Mouse (Mus musculus) 416B (cell line): ENCODE data around the gene Zfp975.
"Not testable (repeated sequence)": the region's sequence is repeated elsewhere in the genome, so short reads cannot be mapped to it uniquely, and the experiment has no call there.

Experiments
- DNase-seq: peaks from one replicate; pipeline ENCODE4 v3.0.0; 2011; ENCODE audit warnings: low read depth

The Zfp975 gene

GRCm38 (mm10) chr7:42692362-42693158 lies at the start of gene Zfp975:
Gene Zfp975, minus strand, starts transcription at chr7:42692742.
- DNase-seq = peak; percentile 87

- no peak for DNase-seq
These were observed 46.1 kb upstream of the Zfp975 start for GRCm38 (mm10) chr7:42738536-42739210.

- not testable (repeated sequence) for DNase-seq
These were observed 34.4 kb upstream of the Zfp975 start, which contains the start of gene Gm17067 for GRCm38 (mm10) chr7:42726917-42727316. Gene Gm17067, minus strand, starts transcription at chr7:42727017.

- DNase-seq = peak; percentile 1
These were observed 709 bp upstream of the Zfp975 start for GRCm38 (mm10) chr7:42693251-42693650.

- not testable (repeated sequence) for DNase-seq
These were observed 12.5 kb downstream of the Zfp975 start for GRCm38 (mm10) chr7:42680081-42680480.

GRCm38 (mm10) chr7:42679646-42680045 lies 12.9 kb downstream of the Zfp975 start:
- DNase-seq = not testable (repeated sequence)

- DNase-seq = peak; percentile 7
These were observed 32.4 kb downstream of the Zfp975 start for GRCm38 (mm10) chr7:42660140-42660539.

- DNase-seq = not testable (repeated sequence)
These were observed 37.3 kb downstream of the Zfp975 start for GRCm38 (mm10) chr7:42655211-42655610.

- not testable (repeated sequence) for DNase-seq
These were observed 49.4 kb downstream of the Zfp975 start for GRCm38 (mm10) chr7:42643120-42643620.

GRCm38 (mm10) chr7:42642152-42643115 lies 50.1 kb downstream of the Zfp975 start, which contains the start of gene Zfp976:
Gene Zfp976, minus strand, starts transcription at chr7:42642588.
- not testable (repeated sequence) for DNase-seq

- DNase-seq = not testable (repeated sequence)
These were observed 61.5 kb downstream of the Zfp975 start for GRCm38 (mm10) chr7:42631031-42631430.
